Mouse (Mus musculus) lung, embryonic 14.5 days (tissue): ENCODE measurements around the gene Sp1. TPM values are rescaled to one million over a fixed set of nuclear protein-coding genes. Genes with fewer than 3 reads are reported as not detected.
A peak's percentile ranks its signal among the peaks of the same experiment; 100 is the strongest.

ENCODE experiments used
- ATAC-seq: fragments of 200-750 bp; cut with Nextera tagmentation; 2 replicates; pipeline ENCODE4 v1.8.0; 2017; ENCODE audit warnings: mild to moderate bottlenecking, moderate TSS enrichment, moderate library complexity; ENCODE audit not compliant: insufficient read depth
- DNase-seq: peaks from one replicate; pipeline ENCODE4 v3.0.0-alpha.2; 2015
- H3K27ac ChIP-seq: fragments of 300-500 bp; sonication (generic); 2 replicates; pipeline ENCODE4 v1.5.1; 2014; ENCODE audit warnings: low read depth, mild to moderate bottlenecking, moderate library complexity
- H3K27me3 ChIP-seq: fragments of 300-500 bp; sonication (generic); 2 replicates; pipeline ENCODE4 v1.6.1; 2014; ENCODE audit warnings: low read length, control low read depth; ENCODE audit not compliant: insufficient read depth
- H3K36me3 ChIP-seq: fragments of 300-500 bp; sonication (generic); 2 replicates; pipeline ENCODE4 v1.6.1; 2014; ENCODE audit warnings: control low read depth; ENCODE audit not compliant: insufficient read depth
- H3K4me1 ChIP-seq: fragments of 300-500 bp; sonication (generic); 2 replicates; pipeline ENCODE4 v1.6.1; 2014; ENCODE audit warnings: antibody characterized with exemption, control low read depth; ENCODE audit not compliant: insufficient read depth
- H3K4me2 ChIP-seq: fragments of 300-500 bp; sonication (generic); 2 replicates; pipeline ENCODE4 v1.6.1; 2014; ENCODE audit warnings: mild to moderate bottlenecking
- H3K4me3 ChIP-seq: fragments of 300-500 bp; sonication (generic); 2 replicates; pipeline ENCODE4 v1.5.1; 2014; ENCODE audit warnings: low read depth, low read length
- H3K9ac ChIP-seq: fragments of 300-500 bp; sonication (generic); 2 replicates; pipeline ENCODE4 v1.6.1; 2014
- H3K9me3 ChIP-seq: fragments of 300-500 bp; sonication (generic); 2 replicates; pipeline ENCODE4 v1.6.1; 2016; ENCODE audit warnings: low read depth, low read length, control low read depth
- CTCF ChIP-seq: IDR thresholded peaks from 2 replicates; pipeline ENCODE4 v1.5.1; 2016; ENCODE audit warnings: antibody characterized with exemption, low read depth
- WGBS: fragments of 180-500 bp; shearing (Covaris S2); extraction: QIAGEN DNeasy Blood & Tissue Kit; methylation state at CpG from one replicate; pipeline ENCODE4 v1.1.7; 2014; 5-methylcytosine and 5-hydroxymethylcytosine counted together
- polyA plus RNA-seq: library from polyadenylated mRNA; unstranded; fragments of >200 nt; fragmentation: Nextera tagmentation; extraction: Ambion mirVana; gene quantifications from 2 replicates; pipeline ENCODE4 v1.2.1, GENCODE M21; 2014

Sp1 gene
- polyA plus RNA-seq, 1 experiment from 2014 or later = 16.1 TPM

GRCm38 (mm10) chr15:102366733-102367344, 39.1 kb upstream of the Sp1 start, which contains the start of gene Sp7:
TSS of gene Sp7 (minus strand) at chr15:102367182.
- Histone ChIP-seq H3K9me3 (no peaks in the 10 kb centered on the region), H3K4me2 (peak within 1 kb of the TSS; percentile 61), H3K27me3 (peaks cover 3% of the 10 kb centered on the region; the same call in 1 of the 2 replicates), H3K4me1 (peaks cover 9% of the 10 kb centered on the region), H3K4me3 (peak within 1 kb of the TSS; percentile 25), H3K27ac (no peak within 1 kb of the TSS), H3K36me3 (no peaks in the 10 kb centered on the region), H3K9ac (peak within 1 kb of the TSS; percentile 49)
- TF ChIP-seq CTCF = peak; percentile 18; the same call in 1 of the 2 replicates
- WGBS = 6% methylated on average over 15 of the region's 15 CpGs
- ATAC-seq (no peak), DNase-seq (peak; percentile 57)

DNA sequence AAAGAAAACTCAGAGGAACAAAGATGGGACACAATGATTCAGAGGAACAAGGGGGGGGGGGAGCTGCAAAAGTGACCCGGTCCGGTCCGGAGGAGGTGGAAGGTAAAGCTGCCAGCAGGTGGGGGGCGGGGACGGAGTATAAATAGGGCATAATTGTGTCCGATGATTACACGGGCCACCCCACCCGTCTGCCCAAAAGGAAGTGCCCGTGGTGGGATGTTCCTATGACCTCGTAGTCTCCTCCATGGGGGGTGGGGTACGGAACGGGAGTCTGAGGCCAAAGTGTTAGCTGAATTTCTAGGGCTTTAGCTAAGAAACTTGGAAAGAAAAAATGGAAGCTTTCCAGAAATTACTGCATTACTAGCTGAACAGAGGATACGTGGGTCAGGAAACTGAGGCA, 36.0 kb upstream of the Sp1 start:
- 20% methylated on average over 13 of the region's 13 CpGs for WGBS
- ATAC-seq (no peak), DNase-seq (no peak)
- Histone ChIP-seq H3K4me1 (peaks cover 3% of the 10 kb centered on the region; the same call in 1 of the 2 replicates), H3K27ac (peak overlapping the region; percentile 6; the same call in 1 of the 2 replicates), H3K9me3 (no peaks in the 10 kb centered on the region), H3K27me3 (peaks cover 3% of the 10 kb centered on the region; the same call in 1 of the 2 replicates), H3K9ac (no peak overlapping the region), H3K4me2 (peak overlapping the region; percentile 44), H3K4me3 (no peak overlapping the region), H3K36me3 (no peaks in the 10 kb centered on the region)
- no peak for TF ChIP-seq CTCF

DNA sequence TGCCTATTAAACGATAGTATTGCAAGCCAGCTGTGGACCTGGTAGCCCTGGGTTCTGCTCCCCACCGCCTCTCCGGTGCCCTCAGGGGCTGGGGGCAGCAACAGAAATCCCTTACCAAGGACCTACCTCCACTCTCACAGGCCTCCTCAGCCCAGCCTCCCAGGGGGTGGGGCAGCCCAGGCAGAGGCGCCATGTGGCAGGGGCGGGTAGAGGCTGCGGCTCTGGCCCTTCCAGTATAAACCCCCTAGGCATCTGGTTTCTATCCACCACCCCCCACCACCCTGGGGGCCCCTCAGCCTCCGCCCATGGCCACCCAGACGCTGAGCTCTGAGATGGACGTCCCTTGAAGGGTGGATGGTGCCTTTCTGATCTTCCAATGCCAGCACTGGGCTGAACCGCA, 35.2 kb upstream of the Sp1 start:
- 4% methylated on average over 10 of the region's 10 CpGs for WGBS
- no peak for TF ChIP-seq CTCF
- ATAC-seq (peak; percentile 77), DNase-seq (peak; percentile 53)
- Histone ChIP-seq H3K36me3 (no peaks in the 10 kb centered on the region), H3K27ac (no peak overlapping the region; the same call in 1 of the 2 replicates), H3K27me3 (0 out of 2 replicates have a peak, but pooled peaks cover 1% of the 10 kb centered on the region), H3K4me2 (peak overlapping the region; percentile 44), H3K4me3 (no peak overlapping the region), H3K9ac (peak overlapping the region; percentile 1), H3K9me3 (no peaks in the 10 kb centered on the region), H3K4me1 (peaks cover 3% of the 10 kb centered on the region; the same call in 1 of the 2 replicates)

- Histone ChIP-seq H3K4me3 (peak overlapping the region; percentile 57), H3K9ac (peak overlapping the region; percentile 65), H3K4me2 (peak overlapping the region; percentile 96), H3K4me1 (peaks cover 4% of the 10 kb centered on the region; the same call in 1 of the 2 replicates), H3K27ac (peak overlapping the region; percentile 76), H3K9me3 (no peaks in the 10 kb centered on the region), H3K27me3 (no peaks in the 10 kb centered on the region), H3K36me3 (no peaks in the 10 kb centered on the region)
- under 1% methylated on average over 43 of the region's 43 CpGs for WGBS
- TF ChIP-seq CTCF = no peak
- peak; percentile 64 for DNase-seq
- ATAC-seq = peak; percentile 90
Observed at GRCm38 (mm10) chr15:102376453-102377162, 29.3 kb upstream of the Sp1 start.

DNA sequence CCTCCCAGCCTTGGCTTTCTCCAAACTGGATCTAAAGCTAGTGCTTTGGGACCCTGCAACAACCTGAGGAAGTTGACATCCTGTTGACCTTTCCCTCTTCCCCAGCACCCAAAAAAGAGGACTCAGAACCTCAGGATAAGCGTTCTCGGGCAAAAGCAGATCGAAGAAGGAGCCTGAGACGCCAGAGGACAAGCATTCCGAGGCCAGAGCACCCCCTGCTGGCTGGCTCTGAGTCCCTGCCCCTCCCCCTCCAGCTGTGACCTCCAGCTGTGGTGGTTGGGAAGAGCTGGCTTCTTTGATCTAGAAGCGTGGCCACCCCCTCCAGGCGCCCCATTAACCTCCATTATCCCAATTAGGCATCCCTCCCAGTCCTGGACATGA, 28.8 kb upstream of the Sp1 start:
- Histone ChIP-seq H3K4me3 (peak overlapping the region; percentile 57), H3K9ac (peak overlapping the region; percentile 65), H3K4me1 (peaks cover 4% of the 10 kb centered on the region; the same call in 1 of the 2 replicates), H3K4me2 (peak overlapping the region; percentile 96), H3K27me3 (no peaks in the 10 kb centered on the region), H3K9me3 (no peaks in the 10 kb centered on the region), H3K36me3 (no peaks in the 10 kb centered on the region), H3K27ac (peak overlapping the region; percentile 76)
- ATAC-seq (peak; percentile 82), DNase-seq (peak; percentile 96)
- TF ChIP-seq CTCF = peak; percentile 96
- WGBS = 0% methylated on average over 7 of the region's 7 CpGs

- peak overlapping the region; percentile 96 for H3K4me2 ChIP-seq
- H3K27ac ChIP-seq = peak overlapping the region; percentile 66; the same call in 1 of the 2 replicates
- H3K4me3 ChIP-seq = peak overlapping the region; percentile 57; the same call in 1 of the 2 replicates
- no peaks in the 10 kb centered on the region for H3K9me3 ChIP-seq
- H3K36me3 ChIP-seq = no peaks in the 10 kb centered on the region
- ATAC-seq (peak; percentile 41; the same call in 1 of the 2 replicates), DNase-seq (peak; percentile 70)
- H3K4me1 ChIP-seq = peaks cover 4% of the 10 kb centered on the region; the same call in 1 of the 2 replicates
- TF ChIP-seq CTCF = no peak
- no peak overlapping the region; the same call in 1 of the 2 replicates for H3K9ac ChIP-seq
- no peaks in the 10 kb centered on the region for H3K27me3 ChIP-seq
- WGBS = 11% methylated on average over 10 of the region's 10 CpGs
Observed at GRCm38 (mm10) chr15:102377810-102378262, 28.1 kb upstream of the Sp1 start.

GRCm38 (mm10) chr15:102381575-102381974, 24.4 kb upstream of the Sp1 start:
- peak; percentile 98 for DNase-seq
- Histone ChIP-seq H3K4me1 (no peaks in the 10 kb centered on the region), H3K27ac (no peak overlapping the region), H3K9me3 (no peaks in the 10 kb centered on the region), H3K9ac (no peak overlapping the region), H3K4me3 (no peak overlapping the region), H3K27me3 (no peaks in the 10 kb centered on the region), H3K36me3 (no peaks in the 10 kb centered on the region), H3K4me2 (no peak overlapping the region)
- peak; percentile 97 for TF ChIP-seq CTCF
- 5% methylated on average over 7 of the region's 7 CpGs for WGBS
- peak; percentile 58 for ATAC-seq
